Mouse (Mus musculus): ENCODE results near the gene Mansc1.

Gene Mansc1

GRCm38 (mm10) chr6:134597651-134598229 lies 34.5 kb downstream of the Mansc1 start:
- DNase-seq (ENCODE audit: low spot score), result no peak

GRCm38 (mm10) chr6:134594569-134595442 lies 37.5 kb downstream of the Mansc1 start:
- no peak for DNase-seq (ENCODE audit: low spot score)

GRCm38 (mm10) chr6:134591614-134592013 lies 40.7 kb downstream of the Mansc1 start:
- no peak for DNase-seq (ENCODE audit: low spot score)

GRCm38 (mm10) chr6:134586241-134586640 lies 46.0 kb downstream of the Mansc1 start:
- DNase-seq (ENCODE audit: low spot score), result no peak

- DNase-seq (ENCODE audit: low spot score), result no peak
Observed at GRCm38 (mm10) chr6:134584616-134585015, 47.7 kb downstream of the Mansc1 start.

GRCm38 (mm10) chr6:134582110-134582509 lies 50.2 kb downstream of the Mansc1 start:
- DNase-seq (ENCODE audit: low spot score), result no peak

GRCm38 (mm10) chr6:134579506-134579905 lies 52.8 kb downstream of the Mansc1 start:
- no peak for DNase-seq (ENCODE audit: low spot score)

- no peak for DNase-seq (ENCODE audit: low spot score)
Observed at GRCm38 (mm10) chr6:134578039-134578438, 54.2 kb downstream of the Mansc1 start.

GRCm38 (mm10) chr6:134575288-134575741 lies 57.0 kb downstream of the Mansc1 start:
- DNase-seq (ENCODE audit: low spot score), result no peak

GRCm38 (mm10) chr6:134567986-134568556 lies 64.2 kb downstream of the Mansc1 start:
- no peak for DNase-seq (ENCODE audit: low spot score)

- DNase-seq (ENCODE audit: low spot score), result peak; percentile 85
Observed at GRCm38 (mm10) chr6:134566818-134567485, 65.3 kb downstream of the Mansc1 start, which contains the start of gene Lrp6. TSS of gene Lrp6 (minus strand) at chr6:134566965.

- no peak for DNase-seq (ENCODE audit: low spot score)
Observed at GRCm38 (mm10) chr6:134566248-134566817, 66.0 kb downstream of the Mansc1 start.

- peak; percentile 85 for DNase-seq (ENCODE audit: low spot score)
Observed at GRCm38 (mm10) chr6:134565606-134566247, 66.6 kb downstream of the Mansc1 start.

- DNase-seq (ENCODE audit: low spot score), result peak; percentile 52
Observed at GRCm38 (mm10) chr6:134564539-134564938, 67.7 kb downstream of the Mansc1 start.

- DNase-seq (ENCODE audit: low spot score), result no peak
Observed at GRCm38 (mm10) chr6:134559635-134560034, 72.7 kb downstream of the Mansc1 start.
